Mouse (Mus musculus) lung, adult 2 months (tissue): ENCODE results near the gene Cuta.

Source experiments
- CTCF ChIP-seq: fragments of 200-500 bp; IDR thresholded peaks from 2 replicates; pipeline ENCODE4 v1.5.1; 2011; ENCODE audit warnings: mild to moderate bottlenecking, low read length, control low read depth; ENCODE audit not compliant: insufficient read depth
- POLR2A ChIP-seq: fragments of 200-500 bp; IDR thresholded peaks from 2 replicates; pipeline ENCODE4 v1.6.1; 2011; ENCODE audit warnings: low read depth, mild to moderate bottlenecking, control low read depth, low read length, borderline replicate concordance; ENCODE audit errors: extremely low read depth

DNA sequence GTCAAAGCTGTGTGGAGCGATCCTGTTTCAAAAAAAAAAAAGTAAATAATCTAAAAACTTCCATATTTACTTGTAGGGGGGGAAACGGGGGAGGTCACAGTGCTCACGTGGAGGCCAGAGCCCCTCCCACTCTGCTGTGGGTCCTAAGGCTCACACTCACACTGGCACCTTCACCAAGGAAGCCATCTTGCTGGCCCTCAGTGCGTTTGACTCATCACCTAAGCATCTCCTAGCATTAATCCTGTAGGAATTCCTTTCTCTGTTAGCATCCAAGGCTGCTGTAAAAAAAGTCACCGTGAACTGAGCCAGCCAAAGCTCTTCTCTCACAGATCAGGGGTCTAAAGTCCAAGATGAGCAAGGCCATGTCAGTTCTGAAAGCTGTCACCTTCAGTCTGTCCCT lies 16.9 kb upstream of the Cuta start:
- TF ChIP-seq CTCF (no peak), POLR2A (no peak)
